Mouse (Mus musculus) heart, embryonic 15.5 days (tissue): ENCODE results near the gene Vgll4. TPM values are rescaled to one million over a fixed set of nuclear protein-coding genes. Genes with fewer than 3 reads are reported as not detected.

Experiments
- ATAC-seq: fragments of 200-750 bp; cut with Nextera tagmentation; replicated peaks from 2 replicates; pipeline ENCODE4 v1.8.0; 2017; ENCODE audit warnings: low read depth, moderate TSS enrichment; ENCODE audit not compliant: insufficient number of reproducible peaks, insufficient read depth, low FRiP score
- H3K27ac ChIP-seq: fragments of 300-500 bp; sonication (generic); 2 replicates; pipeline ENCODE4 v1.5.1; 2015; ENCODE audit warnings: mild to moderate bottlenecking, inconsistent platforms
- H3K27me3 ChIP-seq: fragments of 300-500 bp; sonication (generic); 2 replicates; pipeline ENCODE4 v1.6.1; 2015; ENCODE audit warnings: inconsistent platforms
- H3K36me3 ChIP-seq: fragments of 300-500 bp; sonication (generic); 2 replicates; pipeline ENCODE4 v1.6.1; 2015; ENCODE audit warnings: mild to moderate bottlenecking, inconsistent platforms
- H3K4me1 ChIP-seq: fragments of 300-500 bp; sonication (generic); replicated peaks from 2 replicates; pipeline ENCODE4 v1.6.1; 2015; ENCODE audit warnings: inconsistent platforms
- H3K4me2 ChIP-seq: fragments of 300-500 bp; sonication (generic); 2 replicates; pipeline ENCODE4 v1.6.1; 2015; ENCODE audit warnings: inconsistent platforms, mild to moderate bottlenecking, moderate library complexity
- H3K4me3 ChIP-seq: fragments of 300-500 bp; sonication (generic); 2 replicates; pipeline ENCODE4 v1.5.1; 2015; ENCODE audit warnings: mild to moderate bottlenecking, inconsistent platforms
- H3K9ac ChIP-seq: fragments of 300-500 bp; sonication (generic); 2 replicates; pipeline ENCODE4 v1.6.1; 2015; ENCODE audit warnings: mild to moderate bottlenecking, inconsistent platforms
- H3K9me3 ChIP-seq: fragments of 300-500 bp; sonication (generic); replicated peaks from 2 replicates; pipeline ENCODE4 v1.6.1; 2016; ENCODE audit warnings: inconsistent platforms
- WGBS: fragments of 180-500 bp; shearing (Covaris S2); methylation state at CpG from one replicate; pipeline ENCODE4 v1.1.7; 2015; ENCODE audit warnings: mixed read lengths; 5-methylcytosine and 5-hydroxymethylcytosine counted together
- polyA plus RNA-seq: library from polyadenylated mRNA; unstranded; fragments of >200 nt; fragmentation: Nextera tagmentation; extraction: Ambion mirVana; gene quantifications from 2 replicates; pipeline ENCODE4 v1.2.1, GENCODE M21; 2015

The Vgll4 gene
- polyA plus RNA-seq, 1 experiment from 2014 or later, result 65.4 TPM

DNA sequence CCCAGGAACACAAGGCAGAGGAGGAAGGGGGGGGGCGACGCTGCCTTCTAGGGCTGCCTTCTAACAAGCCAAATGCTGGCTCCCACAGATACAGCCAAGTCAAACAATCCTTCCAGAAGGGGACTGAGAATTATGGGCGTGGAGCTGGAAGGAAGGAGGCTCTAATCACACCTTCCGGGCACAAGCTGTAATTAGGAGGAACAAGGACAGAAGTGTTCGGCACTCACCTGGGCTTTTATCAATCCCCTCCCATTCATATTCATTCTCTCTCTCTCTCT is 53.1 kb downstream of the Vgll4 start:
- Histone ChIP-seq H3K4me3 (peak overlapping the region; percentile 76), H3K4me1 (peaks cover 78% of the 10 kb centered on the region), H3K4me2 (peak overlapping the region; percentile 69), H3K9ac (peak overlapping the region; percentile 13; the same call in 1 of the 2 replicates), H3K27me3 (no peaks in the 10 kb centered on the region), H3K9me3 (no peaks in the 10 kb centered on the region), H3K27ac (peak overlapping the region; percentile 88), H3K36me3 (no peaks in the 10 kb centered on the region)
- ATAC-seq, result no peak
- WGBS, result 16% methylated on average over 5 of the region's 5 CpGs

DNA sequence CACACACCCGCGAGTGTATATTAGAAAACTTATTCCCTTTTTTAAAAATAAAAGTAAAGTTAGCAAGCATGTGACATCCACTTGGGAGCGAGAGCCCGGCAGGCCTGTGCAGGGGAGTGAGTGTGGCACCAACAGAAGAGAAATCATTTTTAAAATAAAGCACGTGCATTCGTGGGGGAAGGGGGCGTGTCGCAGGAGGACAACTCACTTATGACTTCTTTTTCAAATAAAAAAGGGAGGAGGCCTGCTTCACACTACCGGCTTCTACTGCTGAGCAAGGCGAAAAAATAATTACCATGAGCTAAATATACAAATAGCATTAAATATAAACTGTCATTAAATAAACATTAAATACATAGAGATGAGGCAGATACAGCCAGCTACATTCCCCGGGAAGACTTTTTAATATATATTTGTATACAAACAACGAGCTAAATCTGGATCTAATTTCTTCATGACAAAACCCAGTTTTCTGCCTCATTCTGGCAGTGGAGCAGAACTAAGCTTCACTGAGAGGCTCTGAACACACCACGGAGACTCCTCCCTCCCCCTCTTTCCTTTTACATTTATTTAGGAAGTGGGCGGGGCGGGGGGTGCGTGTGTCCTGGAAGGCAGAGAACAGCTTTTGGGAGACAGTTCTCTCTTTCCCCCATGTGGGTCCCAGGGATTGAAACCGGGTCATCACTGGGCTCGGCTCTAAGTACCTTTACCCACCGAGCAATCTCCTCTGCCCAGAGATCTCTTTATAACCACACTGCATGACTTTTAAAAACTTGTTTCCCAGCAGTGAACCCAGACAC is 53.7 kb downstream of the Vgll4 start:
- 36% methylated on average over 19 of the region's 19 CpGs for WGBS
- H3K27me3 ChIP-seq, result no peaks in the 10 kb centered on the region
- peak overlapping the region; percentile 69 for H3K4me2 ChIP-seq
- no peak for ATAC-seq
- H3K4me3 ChIP-seq, result peak overlapping the region; percentile 76
- peaks cover 84% of the 10 kb centered on the region for H3K4me1 ChIP-seq
- H3K9ac ChIP-seq, result peak overlapping the region; percentile 13; the same call in 1 of the 2 replicates
- H3K36me3 ChIP-seq, result no peaks in the 10 kb centered on the region
- no peaks in the 10 kb centered on the region for H3K9me3 ChIP-seq
- peak overlapping the region; percentile 88 for H3K27ac ChIP-seq

DNA sequence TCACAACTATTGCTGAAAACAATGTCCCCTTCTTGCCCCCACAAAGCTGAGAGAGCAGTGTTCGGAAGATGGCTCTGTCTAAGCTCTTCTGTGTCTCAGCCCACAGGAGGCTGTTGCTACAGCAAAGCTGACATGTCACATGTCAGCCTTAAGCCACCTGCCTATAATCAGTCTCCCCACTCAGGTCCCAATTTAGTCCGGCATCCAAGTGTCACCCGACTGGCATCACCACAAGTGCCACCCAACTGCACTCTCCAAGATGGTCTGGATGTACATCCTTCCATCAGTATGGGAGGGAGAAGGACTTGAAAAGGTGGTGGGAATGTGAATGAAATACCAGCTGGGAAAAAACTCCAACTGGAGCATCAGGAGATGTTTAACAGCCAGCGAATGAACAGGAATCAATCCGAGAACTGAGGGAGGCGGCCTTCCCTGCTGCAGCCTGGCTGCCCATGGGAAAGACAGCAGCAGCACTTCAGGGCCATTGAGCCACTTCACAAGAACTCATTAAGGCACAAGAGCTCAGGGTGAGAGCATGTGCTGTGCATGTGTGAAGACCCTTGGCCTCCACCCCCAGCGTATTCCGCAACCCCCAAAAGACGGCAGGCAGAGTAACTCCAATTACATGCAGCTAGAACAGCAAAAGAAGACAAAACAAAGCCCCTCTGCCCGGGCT is 55.6 kb downstream of the Vgll4 start:
- Histone ChIP-seq H3K4me1 (peaks cover 83% of the 10 kb centered on the region), H3K27me3 (no peaks in the 10 kb centered on the region), H3K9ac (no peak overlapping the region), H3K4me3 (no peak overlapping the region), H3K9me3 (no peaks in the 10 kb centered on the region), H3K36me3 (peaks cover 5% of the 10 kb centered on the region; the same call in 1 of the 2 replicates), H3K27ac (peak overlapping the region; percentile 45), H3K4me2 (no peak overlapping the region)
- no peak for ATAC-seq
- WGBS, result 48% methylated on average over 10 of the region's 10 CpGs

DNA sequence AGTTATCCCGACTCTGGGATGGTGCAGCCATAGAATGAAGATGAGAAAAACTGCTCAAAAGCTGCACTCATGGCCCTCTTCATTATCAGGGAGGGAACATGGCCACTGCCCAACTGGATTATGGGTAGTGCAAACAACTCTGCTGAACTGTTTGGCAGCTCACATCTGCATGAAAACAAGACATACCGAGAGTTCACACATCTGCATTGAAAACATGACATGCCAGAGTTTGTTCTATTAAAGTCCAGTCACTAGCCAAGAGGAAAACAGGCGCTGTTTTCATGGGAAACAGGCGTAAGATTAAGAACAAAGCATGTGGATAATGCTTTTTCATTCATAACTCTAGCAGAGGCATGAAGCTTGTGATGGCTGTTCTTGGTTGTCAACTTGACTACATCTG is 56.7 kb downstream of the Vgll4 start:
- Histone ChIP-seq H3K4me3 (no peak overlapping the region), H3K27me3 (no peaks in the 10 kb centered on the region), H3K4me2 (no peak overlapping the region), H3K9me3 (no peaks in the 10 kb centered on the region), H3K9ac (no peak overlapping the region), H3K4me1 (peaks cover 79% of the 10 kb centered on the region), H3K36me3 (peaks cover 5% of the 10 kb centered on the region; the same call in 1 of the 2 replicates), H3K27ac (no peak overlapping the region)
- ATAC-seq, result no peak
- WGBS, result 56% methylated on average over 4 of the region's 4 CpGs

GRCm38 (mm10) chr6:114911540-114911939 is 58.3 kb downstream of the Vgll4 start:
- Histone ChIP-seq H3K4me1 (peaks cover 77% of the 10 kb centered on the region), H3K27me3 (no peaks in the 10 kb centered on the region), H3K4me2 (no peak overlapping the region), H3K9ac (no peak overlapping the region), H3K27ac (no peak overlapping the region), H3K4me3 (no peak overlapping the region), H3K9me3 (no peaks in the 10 kb centered on the region), H3K36me3 (peaks cover 5% of the 10 kb centered on the region; the same call in 1 of the 2 replicates)
- ATAC-seq, result no peak
- 79% methylated on average over 3 of the region's 3 CpGs for WGBS

- no peaks in the 10 kb centered on the region for H3K9me3 ChIP-seq
- H3K4me2 ChIP-seq, result no peak overlapping the region
- no peak overlapping the region for H3K27ac ChIP-seq
- H3K36me3 ChIP-seq, result peaks cover 5% of the 10 kb centered on the region; the same call in 1 of the 2 replicates
- no peak overlapping the region for H3K4me3 ChIP-seq
- WGBS, result 81% methylated on average over 7 of the region's 7 CpGs
- H3K4me1 ChIP-seq, result peaks cover 75% of the 10 kb centered on the region
- H3K27me3 ChIP-seq, result no peaks in the 10 kb centered on the region
- H3K9ac ChIP-seq, result no peak overlapping the region
- no peak for ATAC-seq
Measured at GRCm38 (mm10) chr6:114909801-114910200, 60.0 kb downstream of the Vgll4 start.

DNA sequence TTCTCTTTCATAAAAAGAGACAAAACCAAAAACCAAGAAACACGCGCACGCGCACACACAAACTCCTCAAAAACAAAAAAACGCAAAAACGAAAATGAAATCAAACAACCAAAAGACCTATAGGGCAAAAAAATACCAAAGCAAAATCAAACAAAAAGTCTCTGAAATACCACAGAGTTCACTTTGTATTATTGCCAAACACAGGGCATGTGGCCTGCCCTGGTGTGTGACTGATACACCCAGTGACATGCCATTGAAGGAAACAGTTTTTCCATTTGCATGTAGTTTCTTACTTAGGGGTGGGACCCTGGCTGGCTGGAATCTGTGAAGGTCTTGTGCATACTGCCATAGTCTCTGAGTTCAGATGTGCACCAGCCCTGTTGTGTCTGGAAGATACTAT is 62.3 kb downstream of the Vgll4 start:
- WGBS, result 91% methylated on average over 6 of the region's 6 CpGs
- Histone ChIP-seq H3K4me2 (no peak overlapping the region), H3K4me3 (no peak overlapping the region), H3K4me1 (peaks cover 76% of the 10 kb centered on the region), H3K27ac (no peak overlapping the region), H3K9ac (no peak overlapping the region), H3K36me3 (peaks cover 5% of the 10 kb centered on the region; the same call in 1 of the 2 replicates), H3K9me3 (no peaks in the 10 kb centered on the region), H3K27me3 (no peaks in the 10 kb centered on the region)
- no peak for ATAC-seq

- no peak for ATAC-seq
- Histone ChIP-seq H3K4me1 (peaks cover 77% of the 10 kb centered on the region), H3K27ac (no peak overlapping the region), H3K9me3 (no peaks in the 10 kb centered on the region), H3K4me2 (no peak overlapping the region), H3K4me3 (no peak overlapping the region), H3K27me3 (no peaks in the 10 kb centered on the region), H3K9ac (no peak overlapping the region), H3K36me3 (peaks cover 5% of the 10 kb centered on the region; the same call in 1 of the 2 replicates)
- 63% methylated on average over 5 of the region's 5 CpGs for whole genome bisulfite sequencing
Measured at GRCm38 (mm10) chr6:114906209-114906608, 63.6 kb downstream of the Vgll4 start.

DNA sequence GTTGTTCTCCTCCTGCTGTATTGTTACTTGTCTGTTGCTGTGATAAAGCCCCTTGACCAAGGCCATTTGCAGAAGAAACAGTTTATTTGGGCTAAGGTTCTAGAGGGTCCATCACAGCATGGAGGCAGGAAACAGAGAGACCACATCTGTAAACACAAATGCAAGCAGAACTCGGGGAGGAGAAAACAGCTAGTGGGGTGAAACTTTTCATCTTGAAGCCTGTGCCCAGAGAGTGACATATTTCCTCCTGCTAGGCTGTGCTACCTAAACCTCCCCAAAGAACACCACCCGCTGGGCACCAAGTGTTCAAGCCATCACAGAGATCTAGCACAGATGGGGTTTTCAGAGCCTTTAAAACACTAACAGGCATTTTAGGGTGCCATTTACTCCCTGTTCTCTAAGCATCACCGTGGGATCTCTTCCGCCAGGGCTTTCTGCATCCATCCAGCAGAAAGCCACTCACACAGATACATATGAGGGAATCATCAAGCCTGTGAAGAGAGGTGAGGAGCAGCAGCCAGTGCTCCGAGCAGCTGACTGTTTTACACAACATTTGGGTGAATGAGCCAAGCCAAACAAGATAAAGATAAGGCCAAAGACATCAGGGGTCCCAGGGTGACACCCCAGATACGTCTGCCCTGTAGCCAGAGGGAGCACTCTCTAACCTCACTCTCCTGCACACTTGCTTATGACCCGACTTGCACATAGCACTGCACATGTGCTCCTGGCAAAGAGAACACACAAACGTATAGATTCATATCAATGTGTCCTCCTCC is 64.4 kb downstream of the Vgll4 start:
- H3K27ac ChIP-seq, result no peak overlapping the region
- H3K27me3 ChIP-seq, result no peaks in the 10 kb centered on the region
- no peak overlapping the region for H3K9ac ChIP-seq
- WGBS, result 55% methylated on average over 8 of the region's 8 CpGs
- H3K9me3 ChIP-seq, result no peaks in the 10 kb centered on the region
- ATAC-seq, result no peak
- no peak overlapping the region for H3K4me2 ChIP-seq
- H3K4me1 ChIP-seq, result peaks cover 82% of the 10 kb centered on the region
- no peak overlapping the region for H3K4me3 ChIP-seq
- H3K36me3 ChIP-seq, result peaks cover 5% of the 10 kb centered on the region; the same call in 1 of the 2 replicates

- H3K27me3 ChIP-seq, result no peaks in the 10 kb centered on the region
- ATAC-seq, result no peak
- H3K27ac ChIP-seq, result no peak overlapping the region
- no peak overlapping the region for H3K4me3 ChIP-seq
- peaks cover 2% of the 10 kb centered on the region; the same call in 1 of the 2 replicates for H3K36me3 ChIP-seq
- no peaks in the 10 kb centered on the region for H3K9me3 ChIP-seq
- H3K4me2 ChIP-seq, result no peak overlapping the region
- H3K4me1 ChIP-seq, result peaks cover 86% of the 10 kb centered on the region
- H3K9ac ChIP-seq, result no peak overlapping the region
- 88% methylated on average over 3 of the region's 3 CpGs for WGBS
Measured at GRCm38 (mm10) chr6:114904818-114905217, 65.0 kb downstream of the Vgll4 start.

- Histone ChIP-seq H3K27me3 (no peaks in the 10 kb centered on the region), H3K4me2 (no peak overlapping the region), H3K4me1 (peaks cover 90% of the 10 kb centered on the region), H3K9me3 (no peaks in the 10 kb centered on the region), H3K36me3 (no peaks in the 10 kb centered on the region), H3K4me3 (no peak overlapping the region), H3K9ac (no peak overlapping the region), H3K27ac (no peak overlapping the region)
- no peak for ATAC-seq
- 58% methylated on average over 6 of the region's 6 CpGs for WGBS
Measured at GRCm38 (mm10) chr6:114904233-114904632, 65.6 kb downstream of the Vgll4 start.
